Mouse (Mus musculus) intestine, embryonic 14.5 days (tissue): ENCODE data around the gene Castor2. TPM values are rescaled to one million over a fixed set of nuclear protein-coding genes. Genes with fewer than 3 reads are reported as not detected.

Experiments
- ATAC-seq: fragments of 200-750 bp; cut with Nextera tagmentation; replicated peaks from 2 replicates; pipeline ENCODE4 v1.8.0; 2017; ENCODE audit warnings: low read depth, moderate number of reproducible peaks, moderate TSS enrichment, moderate library complexity; ENCODE audit not compliant: low FRiP score, low TSS enrichment
- DNase-seq: peaks from one replicate; pipeline ENCODE4 v3.0.0-alpha.2; 2018; ENCODE audit warnings: low spot score
- H3K27ac ChIP-seq: fragments of 300-500 bp; sonication (generic); 2 replicates; pipeline ENCODE4 v1.5.1; 2014; ENCODE audit warnings: low read depth, mild to moderate bottlenecking, control low read depth
- H3K27me3 ChIP-seq: fragments of 300-500 bp; sonication (generic); replicated peaks from 2 replicates; pipeline ENCODE4 v1.6.1; 2014; ENCODE audit warnings: low read length, control low read depth; ENCODE audit not compliant: control insufficient read depth, insufficient read depth
- H3K36me3 ChIP-seq: fragments of 300-500 bp; sonication (generic); 2 replicates; pipeline ENCODE4 v1.6.1; 2014; ENCODE audit warnings: low read length, control low read depth; ENCODE audit not compliant: control insufficient read depth, insufficient read depth
- H3K4me1 ChIP-seq: fragments of 300-500 bp; sonication (generic); replicated peaks from 2 replicates; pipeline ENCODE4 v1.6.1; 2014; ENCODE audit warnings: low read length, control low read depth, mixed read lengths; ENCODE audit not compliant: control insufficient read depth, insufficient read depth
- H3K4me2 ChIP-seq: fragments of 300-500 bp; sonication (generic); 2 replicates; pipeline ENCODE4 v1.6.1; 2014; ENCODE audit warnings: low read length
- H3K4me3 ChIP-seq: fragments of 300-500 bp; sonication (generic); 2 replicates; pipeline ENCODE4 v1.5.1; 2014; ENCODE audit warnings: low read depth, low read length, control low read depth, mixed read lengths
- H3K9ac ChIP-seq: fragments of 300-500 bp; sonication (generic); 2 replicates; pipeline ENCODE4 v1.6.1; 2014; ENCODE audit warnings: mild to moderate bottlenecking, low read length
- H3K9me3 ChIP-seq: fragments of 300-500 bp; sonication (generic); 2 replicates; pipeline ENCODE4 v1.6.1; 2016; ENCODE audit warnings: low read length, control low read depth; ENCODE audit not compliant: control insufficient read depth
- WGBS: fragments of 180-500 bp; shearing (Covaris S2); extraction: QIAGEN DNeasy Blood & Tissue Kit; methylation state at CpG from one replicate; pipeline ENCODE4 v1.1.7; 2014; 5-methylcytosine and 5-hydroxymethylcytosine counted together
- polyA plus RNA-seq: library from polyadenylated mRNA; unstranded; fragments of >200 nt; fragmentation: Nextera tagmentation; extraction: Ambion mirVana; gene quantifications from 2 replicates; pipeline ENCODE4 v1.2.1, GENCODE M21; 2014

The Castor2 gene
- polyA plus RNA-seq, 1 experiment from 2014 or later = 6.2 TPM

GRCm38 (mm10) chr5:134073512-134074041 lies 25.9 kb upstream of the Castor2 start:
- DNase-seq (no peak), ATAC-seq (no peak)

DNA sequence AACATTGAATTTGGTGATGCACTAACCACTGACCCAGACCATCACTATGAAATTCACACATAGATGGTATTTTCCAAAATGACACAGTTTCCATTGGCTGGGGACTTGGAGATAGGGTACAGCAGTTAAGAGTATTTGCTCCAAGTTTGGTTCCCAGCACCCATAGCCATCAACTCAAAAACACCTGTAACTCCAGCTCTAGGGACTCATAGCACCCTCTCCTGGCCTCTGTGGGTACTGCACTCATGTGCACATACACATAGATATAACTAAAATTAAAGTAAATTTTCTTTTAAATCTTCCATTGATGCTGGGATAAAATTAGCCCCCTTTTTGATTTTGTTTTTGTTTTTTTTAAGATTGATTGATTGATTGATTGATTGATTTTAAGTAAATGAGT lies 25.1 kb upstream of the Castor2 start:
- H3K4me1 ChIP-seq = no peaks in the 10 kb centered on the region
- peaks cover 4% of the 10 kb centered on the region; the same call in 1 of the 2 replicates for H3K9me3 ChIP-seq
- no peak overlapping the region for H3K9ac ChIP-seq
- no peak overlapping the region for H3K4me3 ChIP-seq
- no peaks in the 10 kb centered on the region for H3K27me3 ChIP-seq
- DNase-seq (no peak), ATAC-seq (no peak)
- no peaks in the 10 kb centered on the region for H3K36me3 ChIP-seq
- H3K27ac ChIP-seq = no peak overlapping the region
- H3K4me2 ChIP-seq = no peak overlapping the region

More at GRCm38 (mm10) chr5:134073512-134074041, 25.9 kb upstream of the Castor2 start:
- peaks cover 3% of the 10 kb centered on the region; the same call in 1 of the 2 replicates for H3K9me3 ChIP-seq
- no peaks in the 10 kb centered on the region for H3K36me3 ChIP-seq
- H3K4me2 ChIP-seq = no peak overlapping the region
- H3K4me1 ChIP-seq = no peaks in the 10 kb centered on the region
- WGBS = 53% methylated on average over 17 of the region's 17 CpGs
- H3K27ac ChIP-seq = no peak overlapping the region
- H3K27me3 ChIP-seq = no peaks in the 10 kb centered on the region
- no peak overlapping the region for H3K9ac ChIP-seq
- no peak overlapping the region for H3K4me3 ChIP-seq

- Histone ChIP-seq H3K9me3 (peaks cover 4% of the 10 kb centered on the region; the same call in 1 of the 2 replicates), H3K27me3 (no peaks in the 10 kb centered on the region), H3K27ac (no peak overlapping the region), H3K36me3 (no peaks in the 10 kb centered on the region), H3K4me1 (peaks cover 4% of the 10 kb centered on the region; the same call in 1 of the 2 replicates), H3K4me2 (no peak overlapping the region), H3K4me3 (no peak overlapping the region), H3K9ac (no peak overlapping the region)
- 92% methylated on average over 11 of the region's 11 CpGs for WGBS
- DNase-seq (no peak), ATAC-seq (no peak)
Measured at GRCm38 (mm10) chr5:134076175-134076574, 23.3 kb upstream of the Castor2 start.

GRCm38 (mm10) chr5:134080685-134081548 lies 18.6 kb upstream of the Castor2 start:
- ATAC-seq (no peak), DNase-seq (no peak)
- peak overlapping the region; percentile 13 for H3K4me2 ChIP-seq

GRCm38 (mm10) chr5:134085227-134085626 lies 14.3 kb upstream of the Castor2 start:
- DNase-seq = no peak
- Histone ChIP-seq H3K4me3 (no peak overlapping the region), H3K27me3 (no peaks in the 10 kb centered on the region), H3K9me3 (no peaks in the 10 kb centered on the region), H3K27ac (no peak overlapping the region), H3K36me3 (no peaks in the 10 kb centered on the region), H3K4me2 (no peak overlapping the region), H3K9ac (no peak overlapping the region), H3K4me1 (peaks cover 4% of the 10 kb centered on the region; the same call in 1 of the 2 replicates)
- WGBS = 66% methylated on average over 4 of the region's 4 CpGs
- no peak for ATAC-seq

More at GRCm38 (mm10) chr5:134080685-134081548, 18.6 kb upstream of the Castor2 start:
- H3K9ac ChIP-seq = no peak overlapping the region
- no peaks in the 10 kb centered on the region for H3K27me3 ChIP-seq
- peaks cover 4% of the 10 kb centered on the region; the same call in 1 of the 2 replicates for H3K9me3 ChIP-seq
- no peaks in the 10 kb centered on the region for H3K36me3 ChIP-seq
- 22% methylated on average over 18 of the region's 18 CpGs for WGBS
- no peak overlapping the region for H3K27ac ChIP-seq
- H3K4me3 ChIP-seq = no peak overlapping the region
- H3K4me1 ChIP-seq = peaks cover 4% of the 10 kb centered on the region; the same call in 1 of the 2 replicates

DNA sequence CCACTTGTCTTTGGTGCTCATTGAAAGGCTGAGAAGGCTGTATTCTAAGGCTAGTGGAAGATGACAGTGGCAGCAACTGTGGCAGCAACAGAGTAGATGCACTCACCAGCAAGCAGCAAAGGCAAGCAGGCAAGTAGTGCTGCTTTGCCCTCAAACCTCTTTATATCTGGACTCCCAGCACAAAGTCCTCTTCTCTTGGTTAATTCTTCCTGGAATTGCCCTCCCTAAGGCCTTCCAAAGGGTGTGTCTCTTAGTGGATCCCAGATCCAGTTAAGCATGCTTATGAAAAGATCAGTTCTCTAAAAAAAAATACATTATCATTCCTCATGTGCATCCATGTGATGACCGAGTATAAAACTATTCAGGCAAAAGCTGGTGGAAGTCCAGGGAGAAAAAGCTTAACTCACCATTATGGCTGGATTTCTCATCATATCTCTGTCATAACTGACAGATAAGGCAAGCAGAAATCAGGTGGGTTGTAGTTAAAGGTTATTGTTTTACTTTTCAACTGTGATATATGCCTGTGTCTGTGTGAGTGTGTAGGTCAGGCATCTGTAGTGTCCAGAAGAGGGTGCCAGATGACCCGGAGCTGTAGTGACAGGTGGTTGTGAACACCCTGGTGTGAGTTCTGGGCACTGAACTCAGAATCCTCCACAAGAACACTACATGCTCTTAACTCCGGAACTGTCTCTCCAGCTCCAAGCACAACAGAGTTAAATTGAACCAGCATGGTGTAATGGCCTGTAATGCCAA lies 13.4 kb upstream of the Castor2 start:
- Histone ChIP-seq H3K27ac (no peak overlapping the region), H3K9ac (no peak overlapping the region), H3K9me3 (no peaks in the 10 kb centered on the region), H3K4me2 (no peak overlapping the region), H3K4me3 (no peak overlapping the region), H3K27me3 (no peaks in the 10 kb centered on the region), H3K4me1 (no peaks in the 10 kb centered on the region), H3K36me3 (no peaks in the 10 kb centered on the region)
- ATAC-seq (no peak), DNase-seq (no peak)
- WGBS = 81% methylated on average over 3 of the region's 3 CpGs

DNA sequence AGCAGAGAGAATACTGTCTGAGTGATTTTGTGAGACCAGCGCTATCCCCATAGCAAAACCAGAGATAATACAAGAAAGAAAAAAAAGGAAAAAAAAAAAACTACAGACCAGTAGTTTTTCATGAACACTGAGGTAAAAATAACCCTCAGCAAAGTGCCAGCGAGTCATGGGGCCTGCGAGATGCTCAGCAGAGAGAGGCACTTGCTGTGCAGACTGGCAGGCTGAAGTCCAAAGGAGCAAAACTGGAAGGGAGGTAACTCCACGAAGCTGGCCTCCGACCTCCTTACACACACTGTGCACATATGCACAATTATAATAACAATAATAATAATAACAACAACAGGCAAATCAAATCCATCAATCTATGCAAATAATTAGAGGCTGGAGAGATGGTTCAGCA lies 12.3 kb upstream of the Castor2 start:
- Histone ChIP-seq H3K4me2 (no peak overlapping the region), H3K27ac (no peak overlapping the region), H3K36me3 (no peaks in the 10 kb centered on the region), H3K9me3 (no peaks in the 10 kb centered on the region), H3K4me3 (no peak overlapping the region), H3K27me3 (no peaks in the 10 kb centered on the region), H3K9ac (no peak overlapping the region), H3K4me1 (no peaks in the 10 kb centered on the region)
- no peak for DNase-seq
- ATAC-seq = no peak
- 84% methylated on average over 5 of the region's 5 CpGs for WGBS

- Histone ChIP-seq H3K27ac (no peak overlapping the region), H3K9me3 (no peaks in the 10 kb centered on the region), H3K36me3 (no peaks in the 10 kb centered on the region), H3K4me3 (no peak overlapping the region), H3K27me3 (no peaks in the 10 kb centered on the region), H3K4me2 (no peak overlapping the region), H3K4me1 (peaks cover 11% of the 10 kb centered on the region; the same call in 1 of the 2 replicates), H3K9ac (no peak overlapping the region)
- no peak for ATAC-seq
- 86% methylated on average over 2 of the region's 2 CpGs for WGBS
- DNase-seq = no peak
Measured at GRCm38 (mm10) chr5:134095766-134096165, 3.7 kb upstream of the Castor2 start.
